Mouse (Mus musculus) Patski (cell line): Measurements from ENCODE around the gene Pdzd2. TPM values are rescaled to one million over a fixed set of nuclear protein-coding genes. Genes with fewer than 3 reads are reported as not detected.

Experiments
- ATAC-seq: fragments of 100-300 bp; one replicate; pipeline ENCODE4 v1.8.0; 2021
- CTCF ChIA-PET: fragments of 350-600 bp; sonication (Branson Sonifier 250); formaldehyde crosslinking; loops from one replicate; lab custom pipeline; 2022; ENCODE audit warnings: inconsistent platforms; lab: Charles Lee
- POLR2A ChIA-PET: fragments of 350-600 bp; sonication (Branson Sonifier 250); formaldehyde crosslinking; loops from one replicate; lab custom pipeline; 2022; ENCODE audit warnings: antibody characterized with exemption, inconsistent platforms; lab: Charles Lee
- DNase-seq: peaks from one replicate; pipeline ENCODE4 v3.0.0-alpha.2; 2011; ENCODE audit warnings: low read depth, low spot score
- H3K27me3 ChIP-seq: fragments of 371-371 bp; one replicate; pipeline ENCODE4 v1.5.1; 2021
- CTCF ChIP-seq: fragments of 100-300 bp; IDR thresholded peaks from one replicate; pipeline ENCODE4 v1.5.1; 2021
- in situ Hi-C: fragments of 300-500 bp; cut with MboI; formaldehyde crosslinking; loops from 3 replicates; pipeline ENCODE4 v1.11.1; 2018; ENCODE audit warnings: low pct_unique_long_range_greater_than_20kb, mixed read lengths
- polyA plus RNA-seq: library from polyadenylated mRNA; unstranded; gene quantifications from one replicate; pipeline ENCODE4 v1.2.3, GENCODE M21; 2021

The Pdzd2 gene
- polyA plus RNA-seq, 1 experiment from 2014 or later = 0.10 TPM

DNA sequence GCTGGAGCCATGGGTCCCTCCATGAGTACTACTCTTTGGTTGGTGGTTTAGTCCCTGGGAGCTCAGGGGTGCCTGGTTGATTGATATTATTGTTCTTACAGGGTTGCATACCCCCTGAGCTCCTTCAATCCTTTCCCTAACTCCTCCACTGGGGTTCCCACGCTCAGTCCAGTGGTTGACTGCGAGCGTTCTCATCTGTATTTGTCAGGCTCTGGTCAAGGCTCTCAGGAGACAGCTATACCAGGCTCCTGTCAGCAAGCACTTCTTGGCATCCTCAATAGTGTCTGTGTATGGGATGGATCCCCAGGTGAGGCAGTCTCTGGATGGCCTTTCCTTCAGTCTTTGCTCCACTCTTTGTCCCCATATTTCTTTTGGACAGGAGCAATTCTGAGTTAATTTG lies 392.8 kb downstream of the Pdzd2 start:
- CTCF ChIA-PET = interaction anchor here (1.3 kb wide), 1 partner anchor 8 kb away, joined by 3 read pairs; no protein-coding TSS in a partner anchor
- ATAC-seq (no peak), DNase-seq (no peak)
- in situ Hi-C loops = no loop called here
- H3K27me3 ChIP-seq = no peaks in the 10 kb centered on the region
- no peak for TF ChIP-seq CTCF
- POLR2A ChIA-PET = no interaction called here

DNA sequence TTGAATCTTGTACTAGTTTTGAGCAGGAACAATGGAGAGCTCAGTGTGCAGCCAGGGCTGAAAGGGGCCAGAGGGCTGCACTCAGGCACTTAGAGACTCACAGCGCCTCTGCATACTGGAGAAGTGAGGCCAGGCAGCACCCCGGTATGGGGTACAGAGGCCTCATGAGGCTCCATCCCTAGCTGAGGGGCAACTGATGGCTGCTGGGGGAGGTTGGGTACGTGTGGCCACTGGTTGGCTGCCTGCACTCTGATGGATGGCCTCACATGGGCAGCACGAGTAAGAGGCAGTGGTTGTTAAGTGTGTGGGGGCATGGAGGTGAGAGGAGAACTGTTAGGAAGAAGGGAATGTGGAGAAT lies 398.3 kb downstream of the Pdzd2 start:
- DNase-seq (no peak), ATAC-seq (peak; percentile 95)
- TF ChIP-seq CTCF = no peak
- in situ Hi-C loops = no loop called here
- POLR2A ChIA-PET = no interaction called here
- CTCF ChIA-PET = interaction anchor here (1.5 to 3.1 kb wide), 2 partner anchors 13 to 145 kb away, joined by 3 to 13 read pairs; no protein-coding TSS in a partner anchor
- H3K27me3 ChIP-seq = no peaks in the 10 kb centered on the region

DNA sequence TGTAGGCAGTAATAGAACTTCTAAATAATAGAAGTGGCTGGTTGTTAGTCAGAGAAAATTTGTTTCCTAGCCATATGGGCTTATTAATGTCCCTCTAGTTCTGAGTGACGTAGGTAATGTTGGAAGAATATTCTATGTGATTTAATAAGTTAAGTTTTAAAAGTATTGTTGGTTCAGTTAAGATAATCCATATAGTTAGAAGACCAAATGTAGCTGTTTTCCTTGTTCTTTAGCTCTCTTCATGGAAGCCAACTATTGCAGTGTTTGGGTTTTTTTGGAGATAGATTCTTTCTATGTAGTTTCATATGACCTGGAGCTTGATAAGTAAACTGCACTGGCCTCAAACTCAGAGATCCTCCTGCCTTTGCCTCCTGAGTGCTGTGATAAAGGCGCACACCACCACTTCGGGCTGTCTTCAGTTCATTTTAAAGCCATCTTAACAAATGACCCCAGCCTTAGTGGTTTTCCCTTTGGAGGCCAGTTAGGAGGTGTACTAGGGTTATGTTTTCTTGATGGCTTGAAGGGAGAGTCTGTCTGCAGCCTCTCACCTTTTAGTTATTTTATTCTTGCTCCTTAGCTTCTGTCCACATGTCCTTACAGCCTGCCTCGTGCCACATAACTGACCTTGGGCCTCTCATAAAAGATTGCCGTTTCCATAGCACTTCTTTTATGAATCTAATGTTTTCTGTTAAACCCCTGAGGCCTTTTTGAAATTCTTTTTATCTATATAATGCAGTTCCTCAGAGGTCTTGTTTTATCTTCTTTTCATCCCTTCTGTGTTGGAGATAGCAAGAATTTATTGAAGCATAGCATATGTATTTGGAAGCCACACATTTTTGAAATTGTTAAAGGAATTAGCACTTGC lies 399.0 kb downstream of the Pdzd2 start:
- no peaks in the 10 kb centered on the region for H3K27me3 ChIP-seq
- ChIA-PET POLR2A (no interaction called here), CTCF (interaction anchor here (1.5 to 3.1 kb wide), 2 partner anchors 13 to 144 kb away, joined by 3 to 13 read pairs; no protein-coding TSS in a partner anchor)
- in situ Hi-C loops = no loop called here
- no peak for DNase-seq
- TF ChIP-seq CTCF = no peak
- ATAC-seq = peak; percentile 29

DNA sequence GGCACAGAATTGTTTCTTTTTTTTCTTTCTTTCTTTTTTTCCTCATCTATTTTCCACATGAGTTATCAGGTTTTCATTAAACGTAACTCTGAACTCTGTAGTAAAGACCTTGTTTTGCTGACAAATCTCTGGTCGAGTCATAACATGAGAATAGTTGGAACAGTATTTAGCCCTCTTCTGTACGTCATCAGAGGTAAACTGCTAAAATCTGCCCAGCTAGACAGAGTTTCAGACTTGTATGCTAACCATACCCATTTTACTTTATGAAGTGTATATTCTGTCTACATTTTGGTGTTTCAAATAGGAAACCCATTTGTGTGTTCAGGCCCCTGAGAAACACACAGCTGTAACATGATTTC lies 402.0 kb downstream of the Pdzd2 start:
- POLR2A ChIA-PET = no interaction called here
- no peak for ATAC-seq

DNA sequence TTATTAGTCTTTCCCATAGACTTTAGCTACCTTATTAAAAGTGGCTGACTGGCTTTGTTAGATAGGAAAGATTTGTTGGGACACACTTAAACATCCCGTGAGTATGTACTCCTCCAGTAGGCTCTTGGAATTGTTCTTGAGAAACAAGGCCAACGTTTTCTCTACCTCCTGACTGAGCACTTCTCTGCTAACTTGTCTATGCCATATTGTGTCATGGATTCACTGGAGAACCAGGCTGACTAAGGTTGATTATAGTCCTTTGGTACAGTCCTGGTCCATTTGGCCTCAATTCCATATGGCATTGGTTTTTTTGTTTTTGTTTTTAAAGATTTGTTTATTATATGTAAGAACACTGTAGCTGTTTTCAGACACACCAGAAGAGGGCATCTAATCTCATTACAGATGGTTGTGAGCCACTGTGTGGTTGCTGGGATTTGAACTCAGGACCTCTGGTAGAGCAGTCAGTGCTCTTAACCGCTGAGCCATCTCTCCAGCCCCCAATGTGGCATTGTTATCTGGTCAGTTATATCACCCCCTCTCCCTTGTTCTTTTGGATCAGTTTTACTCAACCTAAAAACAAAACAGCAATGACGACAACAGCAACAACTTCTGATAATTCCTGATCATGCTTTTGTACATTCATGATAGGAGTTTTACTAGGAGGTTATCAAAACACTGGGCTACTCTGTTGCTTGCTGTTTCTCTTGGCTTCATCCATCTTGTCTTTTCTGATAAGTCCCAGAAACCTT lies 402.5 kb downstream of the Pdzd2 start:
- ChIA-PET CTCF (interaction anchor here (1.7 kb wide), 1 partner anchor 11 kb away, joined by 3 read pairs; no protein-coding TSS in a partner anchor), POLR2A (interaction anchor here (1.1 kb wide), 1 partner anchor 17 kb away, joined by 3 read pairs; no protein-coding TSS in a partner anchor)
- ATAC-seq (no peak), DNase-seq (no peak)
- in situ Hi-C loops = loop anchor here (10.0 kb wide), 1 partner anchor 142 kb away; no protein-coding TSS in a partner anchor
- no peaks in the 10 kb centered on the region for H3K27me3 ChIP-seq
- TF ChIP-seq CTCF = no peak

More for the DNA sequence above, 402.0 kb downstream of the Pdzd2 start:
- H3K27me3 ChIP-seq = no peaks in the 10 kb centered on the region
- CTCF ChIA-PET = interaction anchor here (1.7 kb wide), 1 partner anchor 11 kb away, joined by 3 read pairs; no protein-coding TSS in a partner anchor
- TF ChIP-seq CTCF = no peak
- in situ Hi-C loops = loop anchor here (10.0 kb wide), 1 partner anchor 143 kb away; no protein-coding TSS in a partner anchor
- no peak for DNase-seq

DNA sequence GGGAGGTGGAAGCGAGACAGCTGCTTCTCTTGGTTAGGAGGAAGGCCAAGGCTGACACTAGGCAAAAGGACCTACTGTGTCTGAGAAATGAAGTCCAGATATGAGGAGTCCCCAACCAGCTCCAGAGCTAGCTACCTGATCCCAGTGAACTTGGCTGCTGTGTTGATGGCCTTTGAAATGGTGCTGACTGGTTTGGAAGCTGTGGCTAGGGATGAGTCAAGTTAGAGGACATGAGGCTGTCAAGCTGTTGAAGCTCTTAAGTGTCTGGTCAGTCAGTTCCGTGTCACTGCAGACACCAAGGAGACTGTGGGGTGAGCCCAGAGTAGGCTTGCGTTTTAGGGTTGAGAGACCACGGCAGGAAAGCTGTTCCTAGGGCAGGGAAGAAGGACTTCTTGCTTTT lies 405.3 kb downstream of the Pdzd2 start:
- no peak for DNase-seq
- ChIA-PET CTCF (interaction anchor here (1.4 kb wide), 1 partner anchor 11 kb away, joined by 3 read pairs; no protein-coding TSS in a partner anchor), POLR2A (no interaction called here)
- no peak for TF ChIP-seq CTCF
- no peak for ATAC-seq
- no peaks in the 10 kb centered on the region for H3K27me3 ChIP-seq
- in situ Hi-C loops = loop anchor here (10.0 kb wide), 1 partner anchor 140 kb away; no protein-coding TSS in a partner anchor

DNA sequence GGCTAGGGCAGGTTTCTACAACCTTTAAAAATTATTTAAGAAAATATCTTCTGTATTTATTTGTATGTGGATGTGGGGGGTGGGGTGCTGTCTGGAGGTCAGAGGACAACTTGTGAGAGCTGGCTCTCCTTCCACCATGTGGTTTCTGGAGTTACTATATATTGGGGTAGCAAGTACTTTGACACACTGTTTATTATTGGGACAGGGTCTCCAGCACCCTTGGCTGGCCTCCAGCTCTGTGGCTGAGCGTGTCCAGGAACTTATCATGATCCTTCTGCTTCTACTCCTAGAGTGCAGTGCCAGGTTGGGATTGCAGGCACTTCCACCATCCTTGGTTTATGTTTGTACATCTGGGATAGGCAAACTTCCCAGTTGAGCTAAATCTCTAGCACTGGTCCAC lies 408.4 kb downstream of the Pdzd2 start:
- ChIA-PET POLR2A (no interaction called here), CTCF (interaction anchor here (1.1 to 1.4 kb wide), 2 partner anchors 12 to 134 kb away, joined by 3 to 4 read pairs; no protein-coding TSS in a partner anchor)
- TF ChIP-seq CTCF = no peak
- in situ Hi-C loops = loop anchor here (10.0 kb wide), 1 partner anchor 136 kb away; no protein-coding TSS in a partner anchor
- no peaks in the 10 kb centered on the region for H3K27me3 ChIP-seq
- DNase-seq (no peak), ATAC-seq (no peak)

DNA sequence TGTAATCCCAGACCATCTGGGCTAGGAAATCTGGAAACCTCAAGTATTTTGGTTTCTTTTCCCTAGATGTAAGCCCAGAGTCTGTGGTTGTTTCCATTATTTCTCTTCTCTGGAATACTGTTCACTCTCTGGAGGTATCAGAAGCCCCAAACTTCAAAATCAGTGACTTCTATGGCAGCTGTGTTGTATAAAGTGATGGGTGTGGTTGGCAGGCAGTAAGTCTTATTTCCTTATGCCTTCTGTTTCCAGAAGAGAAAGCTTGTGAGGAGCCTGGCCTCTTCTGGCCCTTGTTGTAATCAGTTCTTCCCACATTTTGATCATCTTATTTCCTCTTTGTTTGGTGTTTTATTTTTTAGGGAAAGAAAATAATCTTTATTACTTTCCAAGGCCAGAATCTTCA lies 408.8 kb downstream of the Pdzd2 start:
- DNase-seq = no peak
- POLR2A ChIA-PET = no interaction called here
- H3K27me3 ChIP-seq = no peaks in the 10 kb centered on the region
- CTCF ChIA-PET = interaction anchor here (1.1 to 1.4 kb wide), 2 partner anchors 13 to 134 kb away, joined by 3 to 4 read pairs; no protein-coding TSS in a partner anchor
- no peak for ATAC-seq
- no peak for TF ChIP-seq CTCF
- in situ Hi-C loops = loop anchor here (10.0 kb wide), 1 partner anchor 136 kb away; no protein-coding TSS in a partner anchor

DNA sequence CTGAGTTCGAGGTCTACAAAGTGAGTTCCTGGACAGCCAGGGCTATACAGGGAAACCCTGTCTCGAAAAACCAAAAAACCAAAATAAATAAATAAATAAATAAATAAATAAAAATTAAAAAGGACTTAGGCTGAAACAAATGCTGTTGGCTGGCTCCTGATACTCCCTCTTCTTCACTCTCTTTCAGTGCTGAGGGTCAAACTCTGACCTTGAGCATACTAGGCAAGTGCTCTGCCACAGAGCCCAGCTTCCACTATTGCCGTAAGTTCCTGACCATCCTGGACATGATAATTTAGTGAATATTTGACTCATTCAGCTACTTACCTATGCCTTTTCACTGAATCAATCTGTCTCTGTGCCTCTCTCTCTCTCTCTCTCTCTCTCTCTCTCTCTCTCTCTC lies 409.3 kb downstream of the Pdzd2 start:
- no peaks in the 10 kb centered on the region for H3K27me3 ChIP-seq
- CTCF ChIA-PET = interaction anchor here (1.1 kb wide), 1 partner anchor 133 kb away, joined by 3 read pairs; no protein-coding TSS in a partner anchor
- no peak for ATAC-seq
- in situ Hi-C loops = loop anchor here (10.0 kb wide), 1 partner anchor 136 kb away; no protein-coding TSS in a partner anchor
- DNase-seq = no peak
- TF ChIP-seq CTCF = no peak
- POLR2A ChIA-PET = no interaction called here

DNA sequence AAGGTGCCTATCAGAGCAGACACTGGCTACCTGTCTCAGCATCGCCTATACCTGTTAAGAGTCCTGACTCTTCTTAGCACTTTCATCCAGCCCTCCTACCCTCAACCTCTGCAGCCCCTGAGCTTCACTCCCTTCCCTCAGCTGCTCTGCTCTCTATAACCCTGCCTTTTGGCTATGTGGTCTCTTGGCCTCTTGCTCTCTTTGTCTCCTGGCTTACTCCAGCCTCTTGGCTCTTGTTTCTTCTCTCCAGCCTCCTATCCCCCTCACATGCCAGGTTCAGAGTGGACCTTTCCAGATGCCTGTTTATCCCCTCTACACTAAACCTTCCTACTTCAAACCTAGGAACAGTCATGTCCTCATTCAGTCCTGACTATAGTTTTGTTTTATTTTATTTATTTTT lies 415.4 kb downstream of the Pdzd2 start:
- no peak for TF ChIP-seq CTCF
- ChIA-PET CTCF (interaction anchor here (1.2 kb wide), 2 partner anchors 9 to 18 kb away, joined by 3 to 4 read pairs; no protein-coding TSS in a partner anchor), POLR2A (no interaction called here)
- no peaks in the 10 kb centered on the region for H3K27me3 ChIP-seq
- in situ Hi-C loops = no loop called here
- ATAC-seq (no peak), DNase-seq (no peak)
